Mouse (Mus musculus) heart, adult 11 months (tissue): Measurements from ENCODE around the gene Csnk2b.

ENCODE experiments used
- DNase-seq: peaks from one replicate; pipeline ENCODE4 v3.0.0; 2022

Csnk2b gene

GRCm38 (mm10) chr17:35121871-35122303 lies at the start of gene Csnk2b:
Csnk2b (minus strand) TSS chr17:35122053.
- DNase-seq: peak; percentile 96

GRCm38 (mm10) chr17:35168541-35169207 lies 46.8 kb upstream of the Csnk2b start:
- DNase-seq: peak; percentile 92

GRCm38 (mm10) chr17:35167794-35168193 lies 45.9 kb upstream of the Csnk2b start:
- DNase-seq: peak; percentile 89

GRCm38 (mm10) chr17:35166352-35167035 lies 44.6 kb upstream of the Csnk2b start:
- DNase-seq: peak; percentile 96

- DNase-seq: no peak
Measured at GRCm38 (mm10) chr17:35165451-35166155, 43.8 kb upstream of the Csnk2b start.

GRCm38 (mm10) chr17:35164568-35165450 lies 43.0 kb upstream of the Csnk2b start, which contains the start of gene Prrc2a:
Prrc2a (minus strand) TSS chr17:35164897.
- DNase-seq: peak; percentile 100

GRCm38 (mm10) chr17:35164218-35164567 lies 42.3 kb upstream of the Csnk2b start:
- no peak for DNase-seq

GRCm38 (mm10) chr17:35163326-35164081 lies 41.7 kb upstream of the Csnk2b start:
- peak; percentile 94 for DNase-seq

GRCm38 (mm10) chr17:35162730-35163129 lies 40.9 kb upstream of the Csnk2b start:
- peak; percentile 95 for DNase-seq

- peak; percentile 90 for DNase-seq
Measured at GRCm38 (mm10) chr17:35162121-35162520, 40.3 kb upstream of the Csnk2b start.

- peak; percentile 92 for DNase-seq
Measured at GRCm38 (mm10) chr17:35161421-35161820, 39.6 kb upstream of the Csnk2b start.

GRCm38 (mm10) chr17:35159638-35160037 lies 37.8 kb upstream of the Csnk2b start:
- DNase-seq: peak; percentile 91

- peak; percentile 90 for DNase-seq
Measured at GRCm38 (mm10) chr17:35158850-35159593, 37.2 kb upstream of the Csnk2b start.

GRCm38 (mm10) chr17:35157661-35158175 lies 35.9 kb upstream of the Csnk2b start:
- peak; percentile 93 for DNase-seq

- DNase-seq: peak; percentile 91
Measured at GRCm38 (mm10) chr17:35157254-35157653, 35.4 kb upstream of the Csnk2b start.

GRCm38 (mm10) chr17:35156461-35157200 lies 34.8 kb upstream of the Csnk2b start:
- DNase-seq: peak; percentile 93

- peak; percentile 93 for DNase-seq
Measured at GRCm38 (mm10) chr17:35155451-35155850, 33.6 kb upstream of the Csnk2b start.

- DNase-seq: peak; percentile 92
Measured at GRCm38 (mm10) chr17:35154616-35155015, 32.8 kb upstream of the Csnk2b start.

GRCm38 (mm10) chr17:35153931-35154330 lies 32.1 kb upstream of the Csnk2b start:
- no peak for DNase-seq

GRCm38 (mm10) chr17:35153077-35153476 lies 31.2 kb upstream of the Csnk2b start:
- peak; percentile 90 for DNase-seq
